Mouse (Mus musculus) adrenal gland, adult 2 months (tissue): ENCODE measurements at regions not wholly inside any gene's neighbourhood (a gene's known extent, or its start where the extent isn't known, plus 50 kb on each side); places are given as distances from the start of the nearest gene placed in this dataset.

ENCODE experiments used
- DNase-seq: peaks from one replicate; pipeline ENCODE4 v3.0.0; 2021

GRCm38 (mm10) chr4:82234443-82234842 lies 471.1 kb downstream of the Nfib start:
- DNase-seq = no peak

- DNase-seq = no peak
Measured at GRCm38 (mm10) chr4:82226197-82227119, 479.1 kb downstream of the Nfib start.

- no peak for DNase-seq
Measured at GRCm38 (mm10) chr4:82220724-82221123, 484.8 kb downstream of the Nfib start.

GRCm38 (mm10) chr4:82220120-82220714 lies 485.3 kb downstream of the Nfib start:
- no peak for DNase-seq

- DNase-seq = no peak
Measured at GRCm38 (mm10) chr4:82218616-82219015, 486.9 kb downstream of the Nfib start.

- peak; percentile 4 for DNase-seq
Measured at GRCm38 (mm10) chr4:82207031-82207430, 498.5 kb downstream of the Nfib start.

GRCm38 (mm10) chr4:82200306-82200705 lies 505.2 kb downstream of the Nfib start:
- DNase-seq = peak; percentile 4

GRCm38 (mm10) chr4:82199118-82199517 lies 506.4 kb downstream of the Nfib start:
- no peak for DNase-seq

GRCm38 (mm10) chr4:82197611-82198010 lies 507.9 kb downstream of the Nfib start:
- no peak for DNase-seq

- DNase-seq = no peak
Measured at GRCm38 (mm10) chr4:82196024-82196647, 509.4 kb downstream of the Nfib start.

GRCm38 (mm10) chr4:82193905-82194304 lies 511.6 kb downstream of the Nfib start:
- no peak for DNase-seq

- DNase-seq = no peak
Measured at GRCm38 (mm10) chr4:82186892-82187291, 518.7 kb downstream of the Nfib start.

- no peak for DNase-seq
Measured at GRCm38 (mm10) chr4:82183974-82184373, 521.6 kb downstream of the Nfib start.

- DNase-seq = no peak
Measured at GRCm38 (mm10) chr4:82178112-82178511, 527.4 kb downstream of the Nfib start.

- no peak for DNase-seq
Measured at GRCm38 (mm10) chr4:82176723-82177122, 528.8 kb downstream of the Nfib start.

GRCm38 (mm10) chr4:82173461-82174085 lies 532.0 kb downstream of the Nfib start:
- no peak for DNase-seq

- no peak for DNase-seq
Measured at GRCm38 (mm10) chr4:82170930-82171329, 534.6 kb downstream of the Nfib start.

- no peak for DNase-seq
Measured at GRCm38 (mm10) chr4:82168032-82168431, 537.5 kb downstream of the Nfib start.

- DNase-seq = no peak
Measured at GRCm38 (mm10) chr4:82167396-82167795, 538.2 kb downstream of the Nfib start.

GRCm38 (mm10) chr4:82166826-82167225 lies 538.7 kb downstream of the Nfib start:
- no peak for DNase-seq

GRCm38 (mm10) chr4:82166087-82166486 lies 539.5 kb downstream of the Nfib start:
- no peak for DNase-seq

GRCm38 (mm10) chr4:82164058-82164457 lies 541.5 kb downstream of the Nfib start:
- no peak for DNase-seq

GRCm38 (mm10) chr4:82161818-82162217 lies 543.7 kb downstream of the Nfib start:
- no peak for DNase-seq
